Mouse (Mus musculus) kidney, postnatal 0 days (tissue): ENCODE results near the gene Gm42878. TPM values are rescaled to one million over a fixed set of nuclear protein-coding genes. Genes with fewer than 3 reads are reported as not detected.
A peak's percentile ranks its signal among the peaks of the same experiment; 100 is the strongest.

ENCODE experiments used
- ATAC-seq: fragments of 200-750 bp; cut with Nextera tagmentation; replicated peaks from 2 replicates; pipeline ENCODE4 v1.8.0; 2017; ENCODE audit warnings: low read depth, moderate number of reproducible peaks, moderate TSS enrichment, moderate library complexity; ENCODE audit not compliant: low FRiP score
- DNase-seq: peaks from one replicate; pipeline ENCODE4 v3.0.0-alpha.2; 2016; ENCODE audit warnings: low spot score
- H3K27ac ChIP-seq: fragments of 300-500 bp; sonication (generic); 2 replicates; pipeline ENCODE4 v1.5.1; 2014; ENCODE audit warnings: mild to moderate bottlenecking
- H3K27me3 ChIP-seq: fragments of 300-500 bp; sonication (generic); 2 replicates; pipeline ENCODE4 v1.6.1; 2014; ENCODE audit warnings: low read length, mixed read lengths; ENCODE audit not compliant: insufficient read depth
- H3K36me3 ChIP-seq: fragments of 300-500 bp; sonication (generic); 2 replicates; pipeline ENCODE4 v1.6.1; 2014; ENCODE audit warnings: low read length, mixed read lengths; ENCODE audit not compliant: insufficient read depth
- H3K4me1 ChIP-seq: fragments of 300-500 bp; sonication (generic); replicated peaks from 2 replicates; pipeline ENCODE4 v1.6.1; 2014; ENCODE audit warnings: antibody characterized with exemption, low read length, mixed read lengths; ENCODE audit not compliant: insufficient read depth
- H3K4me2 ChIP-seq: fragments of 300-500 bp; sonication (generic); 2 replicates; pipeline ENCODE4 v1.6.1; 2014; ENCODE audit warnings: mild to moderate bottlenecking, low read length, moderate library complexity, mixed read lengths
- H3K4me3 ChIP-seq: fragments of 300-500 bp; sonication (generic); replicated peaks from 2 replicates; pipeline ENCODE4 v1.5.1; 2014; ENCODE audit warnings: low read depth, low read length
- H3K9ac ChIP-seq: fragments of 300-500 bp; sonication (generic); 2 replicates; pipeline ENCODE4 v1.6.1; 2014; ENCODE audit warnings: low read depth, low read length
- H3K9me3 ChIP-seq: fragments of 300-500 bp; sonication (generic); replicated peaks from 2 replicates; pipeline ENCODE4 v1.6.1; 2016; ENCODE audit warnings: low read length, inconsistent platforms, mixed read lengths
- CTCF ChIP-seq: IDR thresholded peaks from 2 replicates; pipeline ENCODE4 v1.5.1; 2016; ENCODE audit warnings: antibody characterized with exemption, low read depth, mild to moderate bottlenecking, moderate library complexity
- WGBS: fragments of 180-500 bp; shearing (Covaris S2); extraction: QIAGEN DNeasy Blood & Tissue Kit; methylation state at CpG from one replicate; pipeline ENCODE4 v1.1.7; 2014; 5-methylcytosine and 5-hydroxymethylcytosine counted together
- polyA plus RNA-seq: library from polyadenylated mRNA; unstranded; fragments of >200 nt; fragmentation: Nextera tagmentation; extraction: Ambion mirVana; gene quantifications from 2 replicates; pipeline ENCODE4 v1.2.1, GENCODE M21; 2015

Gm42878 gene
- polyA plus RNA-seq = 0.32 TPM in 1 of 2 replicates, not detected in the other

- peak within 1 kb of the TSS; percentile 75 for H3K4me2 ChIP-seq
- WGBS = under 1% methylated on average over 62 of the region's 97 CpGs
- TF ChIP-seq CTCF = no peak
Observed at GRCm38 (mm10) chr5:121544910-121545792, at the start of gene Gm42878, which contains the start of gene Adam1a. Gene Gm42878, minus strand, starts transcription at chr5:121545482. Gene Adam1a, minus strand, starts transcription at chr5:121545482.

DNA sequence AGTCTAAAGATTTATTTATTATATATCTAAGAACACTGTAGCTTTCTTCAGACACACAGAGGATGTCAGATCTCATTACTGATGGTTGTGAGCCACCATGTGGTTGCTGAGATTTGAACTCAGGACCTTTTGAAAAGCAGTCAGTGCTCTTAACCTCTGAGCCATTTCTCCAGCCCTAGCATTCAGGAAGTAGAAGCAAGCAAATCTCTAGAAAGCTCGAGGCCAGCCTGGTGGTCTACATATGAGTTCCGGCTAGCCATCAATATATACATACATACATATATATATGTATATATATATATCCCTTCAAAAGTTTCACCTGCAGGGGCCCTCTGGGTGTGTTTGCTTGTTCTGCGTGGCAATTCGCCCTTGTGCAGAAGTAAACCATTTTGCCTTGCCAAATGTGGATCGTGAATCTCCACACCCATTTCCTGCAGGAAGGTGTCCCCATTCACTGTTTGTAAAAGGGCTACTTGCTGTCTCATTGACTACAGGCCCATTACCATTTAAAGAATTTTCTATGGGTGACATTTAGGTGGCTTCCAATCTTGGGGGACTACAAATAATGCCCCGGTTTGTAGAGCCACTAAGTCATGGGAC, 49.5 kb upstream of the Gm42878 start:
- WGBS = 78% methylated on average over 6 of the region's 6 CpGs
- Histone ChIP-seq H3K27me3 (no peaks in the 10 kb centered on the region), H3K4me2 (no peak overlapping the region), H3K4me1 (peaks cover 11% of the 10 kb centered on the region), H3K9me3 (no peaks in the 10 kb centered on the region), H3K36me3 (no peaks in the 10 kb centered on the region), H3K9ac (no peak overlapping the region), H3K4me3 (no peak overlapping the region), H3K27ac (no peak overlapping the region)
- DNase-seq = no peak
- no peak for TF ChIP-seq CTCF
- ATAC-seq = no peak

More at GRCm38 (mm10) chr5:121544910-121545792, at the start of gene Gm42878, which contains the start of gene Adam1a:
- Histone ChIP-seq H3K36me3 (no peaks in the 10 kb centered on the region), H3K4me3 (peak within 1 kb of the TSS; percentile 57), H3K9me3 (no peaks in the 10 kb centered on the region), H3K27ac (peak within 1 kb of the TSS; percentile 95), H3K9ac (peak within 1 kb of the TSS; percentile 98), H3K27me3 (no peaks in the 10 kb centered on the region), H3K4me1 (peaks cover 7% of the 10 kb centered on the region)
- DNase-seq (peak; percentile 33), ATAC-seq (peak; percentile 63)

- Histone ChIP-seq H3K9ac (peak within 1 kb of the TSS; percentile 82), H3K4me2 (peak within 1 kb of the TSS; percentile 98), H3K27ac (peak within 1 kb of the TSS; percentile 83), H3K27me3 (no peaks in the 10 kb centered on the region), H3K9me3 (no peaks in the 10 kb centered on the region), H3K36me3 (no peaks in the 10 kb centered on the region), H3K4me3 (peak within 1 kb of the TSS; percentile 66), H3K4me1 (peaks cover 11% of the 10 kb centered on the region)
- ATAC-seq (peak; percentile 87), DNase-seq (peak; percentile 95)
- 4% methylated on average over 47 of the region's 47 CpGs for WGBS
- TF ChIP-seq CTCF = peak; percentile 44
Observed at GRCm38 (mm10) chr5:121593451-121594401, 48.4 kb upstream of the Gm42878 start, which contains the start of gene Aldh2. Gene Aldh2, minus strand, starts transcription at chr5:121593824.

- ATAC-seq (peak; percentile 18; the same call in 1 of the 2 replicates), DNase-seq (peak; percentile 21)
- Histone ChIP-seq H3K27me3 (no peaks in the 10 kb centered on the region), H3K4me3 (peak overlapping the region; percentile 66), H3K27ac (peak overlapping the region; percentile 83), H3K36me3 (no peaks in the 10 kb centered on the region), H3K4me2 (peak overlapping the region; percentile 98), H3K9me3 (no peaks in the 10 kb centered on the region), H3K4me1 (peaks cover 11% of the 10 kb centered on the region), H3K9ac (peak overlapping the region; percentile 82)
- no peak; the same call in 1 of the 2 replicates for TF ChIP-seq CTCF
- 3% methylated on average over 33 of the region's 33 CpGs for WGBS
Observed at GRCm38 (mm10) chr5:121592816-121593407, 47.6 kb upstream of the Gm42878 start.

DNA sequence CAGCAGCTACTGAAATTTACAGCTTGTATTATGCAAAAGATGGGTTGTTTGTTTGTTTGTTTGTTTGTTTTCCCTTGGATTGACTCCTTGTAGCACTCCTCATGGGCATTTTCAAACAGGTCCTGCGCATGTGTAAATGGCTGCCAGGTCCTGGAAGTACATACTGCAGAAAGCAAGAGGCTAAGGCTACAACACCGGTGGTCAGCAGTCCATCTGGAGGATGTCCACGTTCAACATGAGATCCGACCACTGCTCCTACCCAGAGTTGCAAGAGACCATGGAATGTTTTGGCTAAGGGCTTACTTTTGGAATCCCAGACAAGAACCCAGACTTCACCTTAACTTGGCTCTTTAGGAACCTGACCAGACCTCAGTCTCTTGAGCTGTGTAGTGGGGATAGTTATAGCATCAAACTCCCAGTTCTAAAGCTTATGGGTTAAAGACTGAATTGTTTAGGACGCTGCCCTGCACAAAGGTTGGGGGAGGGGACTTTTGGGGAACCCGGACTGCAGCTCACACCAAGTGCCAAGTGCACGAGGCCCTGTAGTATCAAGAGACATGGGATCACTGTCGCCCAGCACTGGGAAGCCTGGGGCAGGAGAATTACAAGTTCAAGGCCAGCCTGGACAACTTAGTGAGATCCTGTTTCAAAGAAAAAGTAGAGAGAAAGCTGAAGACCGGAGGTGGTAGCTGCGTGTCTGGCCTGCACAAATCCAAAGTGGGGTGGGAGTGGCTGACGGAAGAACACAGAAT, 47.0 kb upstream of the Gm42878 start:
- TF ChIP-seq CTCF = no peak
- Histone ChIP-seq H3K9me3 (no peaks in the 10 kb centered on the region), H3K36me3 (no peaks in the 10 kb centered on the region), H3K4me1 (peaks cover 11% of the 10 kb centered on the region), H3K9ac (no peak overlapping the region), H3K27ac (no peak overlapping the region), H3K27me3 (no peaks in the 10 kb centered on the region), H3K4me3 (peak overlapping the region; percentile 66; the same call in 1 of the 2 replicates), H3K4me2 (peak overlapping the region; percentile 98)
- ATAC-seq (no peak), DNase-seq (peak; percentile 14)
- WGBS = 53% methylated on average over 11 of the region's 11 CpGs
